Mouse (Mus musculus) lung, postnatal 0 days (tissue): ENCODE data around the gene Mindy1. TPM values are rescaled to one million over a fixed set of nuclear protein-coding genes. Genes with fewer than 3 reads are reported as not detected.

ENCODE experiments used
- ATAC-seq: fragments of 200-750 bp; cut with Nextera tagmentation; 2 replicates; pipeline ENCODE4 v1.8.0; 2017; ENCODE audit warnings: moderate library complexity
- DNase-seq: peaks from one replicate; pipeline ENCODE4 v3.0.0-alpha.2; 2016; ENCODE audit warnings: low spot score
- H3K27ac ChIP-seq: fragments of 300-500 bp; sonication (generic); 2 replicates; pipeline ENCODE4 v1.5.1; 2014; ENCODE audit warnings: antibody characterized with exemption, mild to moderate bottlenecking, low read length, mixed read lengths
- H3K27me3 ChIP-seq: fragments of 300-500 bp; sonication (generic); replicated peaks from 2 replicates; pipeline ENCODE4 v1.6.1; 2014; ENCODE audit warnings: low read length, mixed read lengths; ENCODE audit not compliant: insufficient read depth
- H3K36me3 ChIP-seq: fragments of 300-500 bp; sonication (generic); 2 replicates; pipeline ENCODE4 v1.6.1; 2014; ENCODE audit warnings: low read length, mixed read lengths; ENCODE audit not compliant: insufficient read depth
- H3K4me1 ChIP-seq: fragments of 300-500 bp; sonication (generic); 2 replicates; pipeline ENCODE4 v1.6.1; 2014; ENCODE audit warnings: antibody characterized with exemption, low read depth, low read length, mixed read lengths; ENCODE audit not compliant: insufficient read depth
- H3K4me2 ChIP-seq: fragments of 300-500 bp; sonication (generic); replicated peaks from 2 replicates; pipeline ENCODE4 v1.6.1; 2014; ENCODE audit warnings: low read depth, mild to moderate bottlenecking, low read length, moderate library complexity, mixed read lengths
- H3K4me3 ChIP-seq: fragments of 300-500 bp; sonication (generic); 2 replicates; pipeline ENCODE4 v1.5.1; 2014; ENCODE audit warnings: low read depth, low read length
- H3K9ac ChIP-seq: fragments of 300-500 bp; sonication (generic); replicated peaks from 2 replicates; pipeline ENCODE4 v1.6.1; 2014; ENCODE audit warnings: low read depth, mild to moderate bottlenecking
- H3K9me3 ChIP-seq: fragments of 300-500 bp; sonication (generic); 2 replicates; pipeline ENCODE4 v1.6.1; 2016; ENCODE audit warnings: low read length, mixed read lengths
- CTCF ChIP-seq: IDR thresholded peaks from 2 replicates; pipeline ENCODE4 v1.5.1; 2016; ENCODE audit warnings: antibody characterized with exemption, mild to moderate bottlenecking
- EP300 ChIP-seq: IDR thresholded peaks from 2 replicates; pipeline ENCODE4 v1.6.1; 2016; ENCODE audit warnings: antibody characterized with exemption, mild to moderate bottlenecking, control low read depth
- WGBS: fragments of 180-500 bp; shearing (Covaris S2); extraction: QIAGEN DNeasy Blood & Tissue Kit; methylation state at CpG from one replicate; pipeline ENCODE4 v1.1.7; 2014; 5-methylcytosine and 5-hydroxymethylcytosine counted together
- polyA plus RNA-seq: library from polyadenylated mRNA; unstranded; fragments of >200 nt; fragmentation: Nextera tagmentation; extraction: Ambion mirVana; gene quantifications from 2 replicates; pipeline ENCODE4 v1.2.1, GENCODE M21; 2015

Mindy1 gene
- polyA plus RNA-seq = 65.8 and 68.0 TPM in 2 replicates

GRCm38 (mm10) chr3:95281216-95282126 is at the start of gene Mindy1, which contains the start of gene Prune1:
Gene Mindy1, plus strand, starts transcription at chr3:95281345.
Gene Prune1, minus strand, starts transcription at chr3:95282076.
- Histone ChIP-seq H3K4me1 (peaks cover 16% of the 10 kb centered on the region; the same call in 1 of the 2 replicates), H3K9me3 (no peaks in the 10 kb centered on the region), H3K4me3 (peak within 1 kb of the TSS; percentile 77), H3K36me3 (no peaks in the 10 kb centered on the region), H3K9ac (peak within 1 kb of the TSS; percentile 86), H3K4me2 (peak within 1 kb of the TSS; percentile 74), H3K27ac (peak within 1 kb of the TSS; percentile 99), H3K27me3 (no peaks in the 10 kb centered on the region)
- TF ChIP-seq EP300 = no peak
- TF ChIP-seq CTCF = peak; percentile 56
- 2% methylated on average over 53 of the region's 53 CpGs for WGBS
- ATAC-seq (peak; percentile 88), DNase-seq (peak; percentile 99)

GRCm38 (mm10) chr3:95232771-95233170 is 48.4 kb upstream of the Mindy1 start:
- Histone ChIP-seq H3K9me3 (no peaks in the 10 kb centered on the region), H3K9ac (no peak overlapping the region), H3K4me3 (no peak overlapping the region), H3K27ac (no peak overlapping the region; the same call in 1 of the 2 replicates), H3K27me3 (no peaks in the 10 kb centered on the region), H3K4me1 (peaks cover 13% of the 10 kb centered on the region), H3K36me3 (peaks cover 32% of the 10 kb centered on the region), H3K4me2 (no peak overlapping the region)
- ATAC-seq = no peak
- DNase-seq = peak; percentile 65
- 64% methylated on average over 7 of the region's 7 CpGs for WGBS
- TF ChIP-seq EP300 = no peak

- Histone ChIP-seq H3K9ac (no peak overlapping the region), H3K4me3 (no peak overlapping the region), H3K4me2 (no peak overlapping the region), H3K36me3 (peaks cover 32% of the 10 kb centered on the region), H3K27ac (no peak overlapping the region), H3K27me3 (no peaks in the 10 kb centered on the region), H3K4me1 (peaks cover 13% of the 10 kb centered on the region), H3K9me3 (no peaks in the 10 kb centered on the region)
- no peak for DNase-seq
- TF ChIP-seq CTCF (no peak), EP300 (no peak)
- 81% methylated on average over 16 of the region's 16 CpGs for WGBS
- no peak for ATAC-seq
Observed at GRCm38 (mm10) chr3:95233303-95233980, 47.7 kb upstream of the Mindy1 start.

DNA sequence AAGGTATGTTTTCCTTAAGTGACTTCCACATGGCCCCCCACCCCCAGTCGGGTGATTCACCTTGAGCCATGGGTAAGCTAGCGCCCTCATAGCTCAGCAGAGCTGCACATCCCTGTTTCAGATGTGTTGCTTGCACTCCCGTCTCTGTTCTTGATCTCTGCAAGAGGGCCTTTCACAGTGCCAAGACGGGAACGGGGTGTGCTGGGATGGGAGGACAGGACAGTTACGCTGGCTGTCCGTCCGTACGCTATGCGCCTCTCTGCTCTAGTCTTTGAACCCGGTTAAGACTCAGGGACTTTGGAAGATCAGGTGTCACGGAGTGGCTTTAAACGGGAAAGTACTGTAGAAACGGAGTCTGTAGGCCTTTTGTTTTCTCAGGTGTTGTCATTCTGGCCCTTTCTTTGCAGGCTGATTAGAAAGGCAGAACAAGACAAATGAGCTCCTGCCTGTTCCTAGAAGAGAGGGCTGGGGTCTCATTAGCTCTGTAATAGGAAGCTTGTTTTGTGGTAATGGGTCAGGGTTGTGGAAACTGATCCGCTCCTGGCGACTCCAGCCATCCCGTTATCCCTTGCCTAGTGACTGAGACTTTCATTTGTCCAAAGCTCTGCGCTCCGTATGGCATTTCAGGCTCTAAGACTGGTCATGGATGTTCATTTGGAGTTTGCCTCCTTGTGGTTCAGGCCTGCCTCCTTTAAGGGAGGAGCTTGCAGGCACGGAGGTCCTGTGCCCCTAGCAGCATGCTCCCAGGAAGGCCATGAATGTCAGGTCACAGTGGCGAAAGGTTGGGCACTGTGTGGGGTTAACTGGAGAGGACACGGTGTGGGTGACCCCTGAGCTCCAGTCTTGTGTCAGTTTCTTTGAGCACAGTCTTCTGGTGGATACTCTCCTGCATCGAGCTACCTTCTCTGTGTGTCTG is 45.5 kb upstream of the Mindy1 start:
- H3K4me1 ChIP-seq = peaks cover 7% of the 10 kb centered on the region; the same call in 1 of the 2 replicates
- H3K36me3 ChIP-seq = peaks cover 32% of the 10 kb centered on the region
- H3K9ac ChIP-seq = no peak overlapping the region
- no peak for DNase-seq
- H3K4me2 ChIP-seq = no peak overlapping the region
- TF ChIP-seq CTCF = no peak
- no peak for TF ChIP-seq EP300
- 81% methylated on average over 23 of the region's 23 CpGs for WGBS
- H3K27me3 ChIP-seq = no peaks in the 10 kb centered on the region
- H3K27ac ChIP-seq = no peak overlapping the region
- no peak for ATAC-seq
- H3K9me3 ChIP-seq = no peaks in the 10 kb centered on the region
- no peak overlapping the region for H3K4me3 ChIP-seq

DNA sequence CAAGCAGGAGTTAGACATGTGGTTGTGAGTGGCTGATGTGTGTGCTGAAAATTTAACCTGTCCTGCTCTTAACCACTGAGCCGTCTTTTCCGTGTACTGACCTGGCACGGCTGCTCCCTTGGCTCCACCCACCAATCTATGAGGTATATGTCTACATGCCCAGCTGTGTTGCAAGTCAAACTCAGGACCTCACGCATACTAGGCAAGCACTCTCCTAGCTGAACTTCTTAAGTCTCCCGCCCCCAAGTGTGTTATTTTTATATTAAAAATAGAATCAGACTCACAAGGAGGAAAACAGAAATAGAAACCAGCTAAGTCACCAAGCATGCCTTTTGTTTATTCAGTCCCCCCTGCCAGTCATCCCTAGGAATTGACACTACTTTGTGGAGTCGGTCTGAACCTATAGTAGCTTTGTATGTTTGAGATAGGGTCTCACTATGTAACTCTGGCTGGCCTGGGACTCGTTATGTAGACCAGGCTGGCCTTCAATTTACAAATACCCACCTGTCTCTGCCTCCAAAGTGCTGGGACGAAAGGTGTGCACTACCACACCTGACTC is 43.5 kb upstream of the Mindy1 start:
- 60% methylated on average over 8 of the region's 8 CpGs for WGBS
- H3K27ac ChIP-seq = 0 out of 2 replicates have a peak overlapping the region, but pooled peaks have one; percentile 27
- ATAC-seq = peak; percentile 82
- DNase-seq = peak; percentile 83
- peaks cover 32% of the 10 kb centered on the region for H3K36me3 ChIP-seq
- TF ChIP-seq CTCF (no peak), EP300 (no peak)
- no peaks in the 10 kb centered on the region for H3K9me3 ChIP-seq
- no peak overlapping the region for H3K9ac ChIP-seq
- no peak overlapping the region for H3K4me2 ChIP-seq
- H3K27me3 ChIP-seq = no peaks in the 10 kb centered on the region
- no peak overlapping the region for H3K4me3 ChIP-seq
- H3K4me1 ChIP-seq = no peaks in the 10 kb centered on the region
